8 mouse cellular contexts compared by ENCODE assay signal in genomic region chr12:33333914-33334313, GRCm38 (mm10).
A peak's percentile ranks its signal among the peaks of the same experiment; 100 is the strongest.
DNase-seq lines count a peak whose midpoint lies in the region; ATAC-seq lines count a peak whose summit lies in the region.

No protein-coding gene starts in this region.

- no peak overlapping the region for H3K4me2 ChIP-seq in hindbrain, embryonic 15.5 days

- WGBS in hindbrain, embryonic 15.5 days, result 25% methylated on average over 8 of the region's 8 CpGs

- H3K27ac ChIP-seq in hindbrain, embryonic 15.5 days (replicated peaks), result no peak overlapping the region

- H3K4me1 ChIP-seq in hindbrain, embryonic 15.5 days (replicated peaks), result peaks cover 18% of the 10 kb centered on the region

- no peaks in the 10 kb centered on the region for H3K27me3 ChIP-seq in hindbrain, embryonic 15.5 days

- no peak overlapping the region for H3K4me3 ChIP-seq in hindbrain, embryonic 15.5 days

- H3K9me3 ChIP-seq in hindbrain, embryonic 15.5 days, result no peaks in the 10 kb centered on the region

- peak; percentile 90 for DNase-seq in NIH3T3 (ENCODE audit: low read depth)
- DNase-seq in cerebellum, postnatal 10 days, result peak; percentile 94 to 96
- DNase-seq in frontal cortex, postnatal 36 days (ENCODE audit: low spot score in 2 of 2), result peak; percentile 85 to 92
- peak; percentile 71 to 93 for DNase-seq in layer of hippocampus, postnatal 25 days (ENCODE audit: extremely low spot score in 1 of 2, low spot score in 1 of 2)
- DNase-seq in lung, postnatal 25 days (ENCODE audit: low spot score), result peak; percentile 85
- DNase-seq in retina, postnatal 7 days (ENCODE audit: low read depth, low spot score), result peak; percentile 69
- peak; percentile 76 to 81 for DNase-seq in urinary bladder, adult 18-20 months (ENCODE audit: low spot score in 2 of 2)

- ATAC-seq in hindbrain, embryonic 15.5 days (ENCODE audit: low FRiP score, low read depth), result peak; percentile 79

- no peaks in the 10 kb centered on the region for H3K36me3 ChIP-seq in hindbrain, embryonic 15.5 days

- H3K9ac ChIP-seq in hindbrain, embryonic 15.5 days, result no peak overlapping the region
